Mouse (Mus musculus) cerebellum, adult 2 months (tissue): Measurements from ENCODE around the gene Gm19668.

Experiments
- CTCF ChIP-seq: fragments of 200-500 bp; IDR thresholded peaks from 2 replicates; pipeline ENCODE4 v1.5.1; 2011; ENCODE audit warnings: low read depth, mild to moderate bottlenecking, control low read depth, low read length, moderate library complexity, borderline replicate concordance; ENCODE audit not compliant: insufficient read depth
- POLR2A ChIP-seq: fragments of 200-500 bp; IDR thresholded peaks from 2 replicates; pipeline ENCODE4 v1.6.1; 2011; ENCODE audit warnings: low read length, control low read depth, borderline replicate concordance; ENCODE audit not compliant: insufficient read depth

DNA sequence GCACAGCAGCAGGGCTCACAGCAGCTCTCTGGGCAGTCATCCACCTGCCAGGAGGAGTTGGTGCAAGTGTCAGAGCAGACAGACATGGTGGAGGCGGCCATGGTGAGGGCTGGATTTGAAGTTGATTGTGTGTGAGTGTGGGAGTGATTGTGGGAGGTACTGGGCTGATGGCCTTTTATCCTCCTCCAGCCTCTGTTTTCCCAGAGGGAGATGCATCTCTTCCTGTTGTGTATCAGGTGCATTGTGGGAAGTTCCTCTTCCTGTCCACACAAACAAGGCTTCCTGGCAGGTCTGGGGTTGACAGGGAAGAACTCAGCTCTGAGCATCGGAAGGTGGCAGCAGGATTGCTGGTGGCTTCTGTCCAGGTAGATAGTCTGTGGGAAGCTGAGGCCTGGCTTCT is 4.0 kb downstream of the Gm19668 start, which contains the start of gene Gm9639:
- no peak for TF ChIP-seq POLR2A
- TF ChIP-seq CTCF = no peak
